Mouse (Mus musculus) CH12.LX (cell line): ENCODE measurements around the gene Itprid2. TPM values are rescaled to one million over a fixed set of nuclear protein-coding genes. Genes with fewer than 3 reads are reported as not detected.

Experiments
- DNase-seq: peaks from one replicate; pipeline ENCODE4 v3.0.0-alpha.2; 2013; ENCODE audit errors: extremely low read depth
- H3K27ac ChIP-seq: 2 replicates; pipeline ENCODE4 v1.5.1; 2012; ENCODE audit warnings: low read depth, mild to moderate bottlenecking, control low read depth, moderate library complexity; ENCODE audit not compliant: insufficient read depth
- H3K27me3 ChIP-seq: replicated peaks from 2 replicates; pipeline ENCODE3; 2012; ENCODE audit warnings: inconsistent platforms
- H3K36me3 ChIP-seq, 2 experiments: replicated peaks in 1 of 2; 2 replicates each; pipeline versions ENCODE3 to v1.6.1; 2012; ENCODE audit warnings: inconsistent platforms in 1 of 2, low read length in 1 of 2, mild to moderate bottlenecking in 1 of 2, mixed read lengths in 1 of 2, moderate library complexity in 1 of 2; ENCODE audit not compliant: control insufficient read depth in 1 of 2, insufficient read depth in 1 of 2
- H3K4me1 ChIP-seq, 2 experiments: 2 replicates each; pipeline ENCODE4 v1.6.1; 2012; ENCODE audit warnings: inconsistent platforms in 1 of 2, moderate library complexity in 1 of 2; ENCODE audit not compliant: insufficient read depth in 2 of 2, control insufficient read depth in 1 of 2
- H3K4me2 ChIP-seq: 2 replicates; pipeline ENCODE4 v1.6.1; 2012; ENCODE audit warnings: low read depth, mild to moderate bottlenecking, control low read depth; ENCODE audit not compliant: poor library complexity, insufficient read depth, severe bottlenecking
- H3K4me3 ChIP-seq, 3 experiments: fragments of 150-350 bp in 1 of 3; sonication (generic) in 1 of 3; replicated peaks in 1 of 3; 2 replicates each; pipeline versions ENCODE3 to v1.5.1; 2011 to 2012; ENCODE audit warnings: low read depth in 2 of 3, low read length in 2 of 3, mild to moderate bottlenecking in 2 of 3, moderate library complexity in 2 of 3, control low read depth in 1 of 3, improper control_type of control experiment in 1 of 3, inconsistent platforms in 1 of 3, mixed read lengths in 1 of 3; ENCODE audit not compliant: poor library complexity in 1 of 3
- H3K79me2 ChIP-seq: replicated peaks from 2 replicates; pipeline ENCODE4 v1.6.1; 2012; ENCODE audit warnings: mild to moderate bottlenecking, moderate library complexity; ENCODE audit not compliant: control insufficient read depth, poor library complexity, insufficient read depth, severe bottlenecking; ENCODE audit errors: extremely low read depth
- H3K9ac ChIP-seq: 2 replicates; pipeline ENCODE4 v1.6.1; 2012; ENCODE audit warnings: low read depth, mild to moderate bottlenecking, control low read depth, moderate library complexity; ENCODE audit not compliant: insufficient read depth
- H3K9me3 ChIP-seq: replicated peaks from 2 replicates; pipeline ENCODE3; 2012; ENCODE audit warnings: low read length, inconsistent platforms, mixed read lengths
- BHLHE40 ChIP-seq: IDR thresholded peaks from 2 replicates; pipeline ENCODE4 v1.6.1; 2011; ENCODE audit warnings: mild to moderate bottlenecking, low read depth, low read length, improper control_type of control experiment
- CHD1 ChIP-seq: IDR thresholded peaks from 2 replicates; pipeline ENCODE4 v1.6.1; 2012; ENCODE audit warnings: low read depth, low read length, improper control_type of control experiment, inconsistent platforms
- CHD2 ChIP-seq: IDR thresholded peaks from 2 replicates; pipeline ENCODE4 v1.6.1; 2011; ENCODE audit warnings: low read length, improper control_type of control experiment
- E2F4 ChIP-seq: IDR thresholded peaks from 2 replicates; pipeline ENCODE4 v1.6.1; 2011; ENCODE audit warnings: low read depth, low read length, improper control_type of control experiment; ENCODE audit not compliant: insufficient replicate concordance
- ELF1 ChIP-seq: IDR thresholded peaks from 2 replicates; pipeline ENCODE4 v1.6.1; 2014; ENCODE audit warnings: low read depth, mild to moderate bottlenecking, inconsistent platforms, low read length, improper control_type of control experiment
- EP300 ChIP-seq: IDR thresholded peaks from 2 replicates; pipeline ENCODE4 v1.6.1; 2011; ENCODE audit warnings: low read length, improper control_type of control experiment
- ETS1 ChIP-seq: conservative IDR thresholded peaks from 2 replicates; pipeline ENCODE4 v1.6.1; 2012; ENCODE audit warnings: low read depth, mild to moderate bottlenecking, inconsistent platforms, low read length, improper control_type of control experiment, moderate library complexity
- IRF4 ChIP-seq: IDR thresholded peaks from 2 replicates; pipeline ENCODE4 v1.6.1; 2014; ENCODE audit warnings: low read depth, mild to moderate bottlenecking, inconsistent platforms, low read length, improper control_type of control experiment
- KAT2A ChIP-seq: IDR thresholded peaks from 2 replicates; pipeline ENCODE4 v1.6.1; 2012; ENCODE audit warnings: low read length, improper control_type of control experiment, inconsistent platforms; ENCODE audit not compliant: insufficient replicate concordance
- MAFK ChIP-seq: IDR thresholded peaks from 2 replicates; pipeline ENCODE4 v1.6.1; 2011; ENCODE audit warnings: low read length, improper control_type of control experiment; ENCODE audit not compliant: insufficient replicate concordance
- MEF2A ChIP-seq: IDR thresholded peaks from 2 replicates; pipeline ENCODE4 v1.6.1; 2014; ENCODE audit warnings: low read depth, mild to moderate bottlenecking, inconsistent platforms, low read length, improper control_type of control experiment, borderline replicate concordance
- MXI1 ChIP-seq: IDR thresholded peaks from 2 replicates; pipeline ENCODE4 v1.6.1; 2011; ENCODE audit warnings: mild to moderate bottlenecking, low read depth, low read length, improper control_type of control experiment
- MYC ChIP-seq: IDR thresholded peaks from 2 replicates; pipeline ENCODE4 v1.6.1; 2011; ENCODE audit warnings: low read depth, mild to moderate bottlenecking, improper control_type of control experiment, low read length
- PAX5 ChIP-seq: IDR thresholded peaks from 2 replicates; pipeline ENCODE4 v1.6.1; 2012; ENCODE audit warnings: low read length, inconsistent platforms, mixed read lengths
- POLR2A ChIP-seq: IDR thresholded peaks from 2 replicates; pipeline ENCODE4 v1.6.1; 2011; ENCODE audit warnings: low read depth, mild to moderate bottlenecking, improper control_type of control experiment, low read length
- SIN3A ChIP-seq: IDR thresholded peaks from 2 replicates; pipeline ENCODE4 v1.6.1; 2012; ENCODE audit warnings: low read length, improper control_type of control experiment, inconsistent platforms
- SMC3 ChIP-seq: IDR thresholded peaks from 2 replicates; pipeline ENCODE4 v1.6.1; 2011; ENCODE audit warnings: low read depth, low read length, improper control_type of control experiment
- TBP ChIP-seq: conservative IDR thresholded peaks from 2 replicates; pipeline ENCODE4 v1.6.1; 2011; ENCODE audit warnings: low read depth, low read length, improper control_type of control experiment
- TCF12 ChIP-seq: IDR thresholded peaks from 2 replicates; pipeline ENCODE4 v1.6.1; 2014; ENCODE audit warnings: low read depth, mild to moderate bottlenecking, inconsistent platforms, low read length, improper control_type of control experiment
- UBTF ChIP-seq: IDR thresholded peaks from 2 replicates; pipeline ENCODE4 v1.6.1; 2012; ENCODE audit warnings: low read depth, mild to moderate bottlenecking, inconsistent platforms, low read length, improper control_type of control experiment, moderate library complexity
- USF1 ChIP-seq: IDR thresholded peaks from 2 replicates; pipeline ENCODE4 v1.6.1; 2014; ENCODE audit warnings: low read depth, mild to moderate bottlenecking, inconsistent platforms, low read length, improper control_type of control experiment
- USF2 ChIP-seq: conservative IDR thresholded peaks from 2 replicates; pipeline ENCODE4 v1.6.1; 2011; ENCODE audit warnings: low read depth, low read length, improper control_type of control experiment
- ZC3H11A ChIP-seq: IDR thresholded peaks from 2 replicates; pipeline ENCODE4 v1.6.1; 2012; ENCODE audit warnings: low read depth, mild to moderate bottlenecking, inconsistent platforms, low read length, improper control_type of control experiment
- ZKSCAN1 ChIP-seq: IDR thresholded peaks from 2 replicates; pipeline ENCODE4 v1.6.1; 2012; ENCODE audit warnings: low read depth, inconsistent platforms, low read length, improper control_type of control experiment, borderline replicate concordance
- ZNF384 ChIP-seq: IDR thresholded peaks from 2 replicates; pipeline ENCODE4 v1.6.1; 2012; ENCODE audit warnings: low read depth, low read length, improper control_type of control experiment, inconsistent platforms
- dilution Hi-C: fragments of 300-500 bp; cut with MboI; formaldehyde crosslinking; loops from 2 replicates; pipeline ENCODE4 v1.14.3; 2020; ENCODE audit warnings: low sequenced_read_pairs; ENCODE audit not compliant: extremely low pct_unique_long_range_greater_than_20kb, extremely low pct_ligation_motif_present
- in situ Hi-C: fragments of 300-500 bp; cut with MboI; formaldehyde crosslinking; loops from 3 replicates; pipeline ENCODE4 v1.14.3; 2019; ENCODE audit warnings: low sequenced_read_pairs, low pct_ligation_motif_present, low pct_unique_long_range_greater_than_20kb, mixed read lengths
- polyA plus RNA-seq: library from polyadenylated mRNA; unstranded; fragments of >175 nt; gene quantifications from 2 replicates; pipeline ENCODE4 v1.2.1, GENCODE M21; 2012; ENCODE audit warnings: low read depth; ENCODE audit not compliant: insufficient read length
- total RNA-seq, 2 experiments: library from RNA; depleted of rRNA; stranded (reverse); fragments of 300-350 nt in 1 of 2; fragments of >200 nt in 1 of 2; gene quantifications; 2 replicates each; pipeline ENCODE4 v1.2.3; 2012 to 2014

The Itprid2 gene
- total RNA-seq (2012; rRNA removed) = 8.2 TPM in 2 replicates
- total RNA-seq (2014; rRNA removed) = 3.9 and 4.3 TPM in 2 replicates
- polyA plus RNA-seq = 15.4 and 17.7 TPM in 2 replicates

- Histone ChIP-seq H3K9me3 (no peaks in the 10 kb centered on the region), H3K36me3 (peaks cover 0 to 17% of the 10 kb centered on the region in 2 experiments), H3K4me3 (peak within 1 kb of the TSS; percentile 78 to 95 (median 82)), H3K4me1 (peaks cover 0 to 9% of the 10 kb centered on the region in 2 experiments; a peak in 1 of 4 replicates), H3K27ac (peak within 1 kb of the TSS; percentile 17), H3K79me2 (no peaks in the 10 kb centered on the region; the same call in 1 of the 2 replicates), H3K4me2 (peak within 1 kb of the TSS; percentile 100), H3K9ac (peak within 1 kb of the TSS; percentile 92), H3K27me3 (no peaks in the 10 kb centered on the region)
- DNase-seq = peak; percentile 95
- dilution Hi-C loops (no loop called here), in situ Hi-C loops (loop anchor here (25.0 kb wide), 1 partner anchor 272 kb away; no protein-coding TSS in a partner anchor)
- peak; percentile 46; the same call in 1 of the 2 replicates for TF ChIP-seq BHLHE40
- no peak for TF ChIP-seq USF2
- peak; percentile 38; the same call in 1 of the 2 replicates for TF ChIP-seq EP300
- TF ChIP-seq POLR2A = peak; percentile 75
- no peak for TF ChIP-seq SIN3A
- peak; percentile 93 for TF ChIP-seq ZNF384
- TF ChIP-seq ELF1 = peak; percentile 77
- no peak for TF ChIP-seq CHD1
- TF ChIP-seq TCF12 = peak; percentile 59
- no peak for TF ChIP-seq PAX5
- peak; percentile 56 for TF ChIP-seq IRF4
Observed at GRCm38 (mm10) chr2:79634528-79635400, at the start of gene Itprid2. Itprid2 (plus strand) TSS chr2:79635352.

GRCm38 (mm10) chr2:79596177-79596576 lies 39.0 kb upstream of the Itprid2 start:
- H3K36me3 ChIP-seq = no peaks in the 10 kb centered on the region
- no peaks in the 10 kb centered on the region for H3K79me2 ChIP-seq
- H3K27ac ChIP-seq = no peak overlapping the region
- in situ Hi-C loops (no loop called here), dilution Hi-C loops (no loop called here)
- H3K4me3 ChIP-seq = no peak overlapping the region
- H3K4me1 ChIP-seq = no peaks in the 10 kb centered on the region
- TF ChIP-seq ZC3H11A (no peak), CHD2 (no peak), CHD1 (no peak), MEF2A (no peak), ZKSCAN1 (no peak), MYC (no peak), SIN3A (no peak), UBTF (no peak), SMC3 (no peak), TBP (no peak), ETS1 (no peak), KAT2A (no peak), MXI1 (no peak), TCF12 (no peak), E2F4 (no peak), MAFK (no peak), EP300 (no peak), USF1 (no peak)
- H3K9me3 ChIP-seq = no peaks in the 10 kb centered on the region
- no peak overlapping the region for H3K4me2 ChIP-seq
- no peak for DNase-seq
- no peak overlapping the region for H3K9ac ChIP-seq
- H3K27me3 ChIP-seq = no peaks in the 10 kb centered on the region
